9 mouse cellular contexts compared by ENCODE assay signal in the genomic region with DNA sequence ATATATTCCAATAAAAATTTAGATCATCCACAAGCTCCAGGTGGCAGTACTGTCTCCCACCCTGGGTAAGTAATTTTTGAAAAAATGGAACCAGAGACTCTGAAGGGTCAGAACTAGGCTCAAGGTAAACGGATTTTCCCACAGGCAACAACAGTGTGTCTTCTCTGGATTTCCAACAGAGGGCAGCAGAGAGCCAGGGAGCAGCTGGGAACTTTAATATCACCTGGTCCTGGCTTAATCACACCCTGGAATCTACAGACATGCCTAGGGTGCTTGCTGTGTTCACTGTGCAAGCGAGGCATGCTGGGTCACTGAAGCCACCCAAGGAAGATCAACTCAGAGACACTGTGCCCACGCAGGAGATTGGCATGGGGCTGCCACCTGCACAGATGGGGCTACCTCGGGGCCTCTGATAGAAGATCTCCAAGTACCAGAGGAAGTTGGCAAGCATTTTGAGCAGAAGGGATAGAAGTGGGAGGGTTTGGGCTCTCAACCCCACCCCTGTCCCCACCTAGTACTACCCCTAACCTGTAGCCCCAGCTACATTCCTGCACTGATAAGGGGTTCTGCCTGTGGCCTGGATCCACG. TPM values are rescaled to one million over a fixed set of nuclear protein-coding genes. Genes with fewer than 3 reads are reported as not detected.
DNase-seq lines count a peak whose midpoint lies in the region; ATAC-seq and TF ChIP-seq lines count a peak whose summit lies in the region.
"Had no signal": no experiment of that assay in that cellular context is flagged by ENCODE, and none has a peak within 500 bp of the region (broad histone marks: within the 10 kb centered on the region; RNA-seq: fewer than 3 reads in every experiment).

No protein-coding gene starts in this region.

- DNase-seq in gastrocnemius, adult 18-20 months (ENCODE audit: low spot score) = peak; percentile 62
- no peak for DNase-seq in gastrocnemius, postnatal 25 days
- peak; percentile 47 to 67 for DNase-seq in spleen, postnatal 10 days (ENCODE audit: low spot score in 2 of 2)
- DNase-seq in spleen, adult 18-20 months = no peak
- peak; percentile 67 for DNase-seq in cerebellum, adult 2 months
- DNase-seq in retina, adult 2 months (ENCODE audit: low read depth, low spot score) = peak; percentile 55
- DNase-seq in left cerebral cortex, postnatal 14 days (ENCODE audit: low spot score in 2 of 2) = no peak

- H3K27ac ChIP-seq in cerebellum, adult 2 months (ENCODE audit: insufficient read depth, low read length) = no peak overlapping the region
- no peak overlapping the region for H3K27ac ChIP-seq in intestine, embryonic 16.5 days (ENCODE audit: low read length)
- H3K27ac ChIP-seq: liver, embryonic 15.5 days had no signal

- no peaks in the 10 kb centered on the region for H3K9me3 ChIP-seq in intestine, embryonic 16.5 days (ENCODE audit: control insufficient read depth, low read length)
- H3K9me3 ChIP-seq: liver, embryonic 15.5 days had no signal

- ATAC-seq in intestine, embryonic 16.5 days = peak; percentile 10; the same call in 1 of the 2 replicates

- H3K27me3 ChIP-seq in cerebellum, adult 2 months (ENCODE audit: control insufficient read depth, insufficient read depth, low read length) = no peaks in the 10 kb centered on the region
- H3K27me3 ChIP-seq in intestine, embryonic 16.5 days (replicated peaks; ENCODE audit: control insufficient read depth, insufficient read depth, low read length) = no peaks in the 10 kb centered on the region

- no peak overlapping the region for H3K4me2 ChIP-seq in intestine, embryonic 16.5 days (ENCODE audit: low read depth, low read length)
- H3K4me2 ChIP-seq: liver, embryonic 15.5 days had no signal

- peaks cover 3% of the 10 kb centered on the region; the same call in 1 of the 2 replicates for H3K4me1 ChIP-seq in cerebellum, adult 2 months (ENCODE audit: control insufficient read depth, insufficient read depth, low read length)
- peaks cover 15% of the 10 kb centered on the region for H3K4me1 ChIP-seq in intestine, embryonic 16.5 days (ENCODE audit: control insufficient read depth, insufficient read depth, low read length)

- H3K4me3 ChIP-seq in cerebellum, adult 2 months (replicated peaks; ENCODE audit: insufficient read depth, low read depth, low read length) = no peak overlapping the region
- no peak overlapping the region for H3K4me3 ChIP-seq in intestine, embryonic 16.5 days (ENCODE audit: low read length)
- H3K4me3 ChIP-seq: liver, embryonic 15.5 days had no signal

- intact Hi-C loops in left cerebral cortex, postnatal 14 days (cut with DNase I) = no loop called here

- peak; percentile 88 for TF ChIP-seq CTCF in cerebellum, adult 2 months (IDR thresholded peaks at IDR 0.05; ENCODE audit: borderline replicate concordance, insufficient read depth, low read depth, low read length)

- TF ChIP-seq POLR2A in cerebellum, adult 2 months (IDR thresholded peaks at IDR 0.05; ENCODE audit: borderline replicate concordance, insufficient read depth, low read length) = no peak

- no peaks in the 10 kb centered on the region for H3K36me3 ChIP-seq in intestine, embryonic 16.5 days (ENCODE audit: control insufficient read depth, insufficient read depth, low read length)
- H3K36me3 ChIP-seq: liver, embryonic 15.5 days had no signal

- 21% methylated on average over 5 of the region's 5 CpGs for WGBS in cerebellum, adult 2 months
- WGBS in intestine, embryonic 16.5 days = 31% methylated on average over 5 of the region's 5 CpGs

- no peak overlapping the region for H3K9ac ChIP-seq in intestine, embryonic 16.5 days (ENCODE audit: low read depth, low read length)
- H3K9ac ChIP-seq: liver, embryonic 15.5 days had no signal

RNA-seq across cellular contexts. Expression of gene Bloc1s3, which starts 4.6 kb away (rescaled TPM):
- 1 to 10 TPM; 1.9 to 2.2 TPM for total RNA-seq in gastrocnemius, adult 18-20 months (2021)
- 1 to 10 TPM; 1.7 to 1.9 TPM for total RNA-seq in gastrocnemius, postnatal 25 days (2021)
- polyA plus RNA-seq in cerebellum, adult 2 months (2012; rRNA removed) = 8.6 and 9.2 TPM in 2 replicates
- 1.4 and 2.0 TPM in 2 replicates for polyA plus RNA-seq in intestine, embryonic 16.5 days (2015; fragmentation: Nextera tagmentation; extraction: Ambion mirVana)
- 1 to 10 TPM; 7.1 to 7.2 TPM for total RNA-seq in left cerebral cortex, postnatal 14 days (2021)

RNA-seq across cellular contexts. Expression of gene Trappc6a, which starts 4.6 kb away (rescaled TPM):
- 1 to 10 TPM; 9.0 to 9.4 TPM for total RNA-seq in gastrocnemius, adult 18-20 months (2021)
- total RNA-seq in gastrocnemius, postnatal 25 days (2021) = 10 to 100 TPM in 1 of 2 experiments, 1 to 10 TPM in 1; 8.8 to 10.6 TPM
- polyA plus RNA-seq in cerebellum, adult 2 months (2012; rRNA removed) = 23.0 and 26.2 TPM in 2 replicates
- polyA plus RNA-seq in intestine, embryonic 16.5 days (2015; fragmentation: Nextera tagmentation; extraction: Ambion mirVana) = 147 and 159 TPM in 2 replicates
- 10 to 100 TPM; 17.7 to 18.1 TPM for total RNA-seq in left cerebral cortex, postnatal 14 days (2021)

RNA-seq across cellular contexts. Expression of gene Nkpd1, which starts 14.1 kb away (rescaled TPM):
- not detected for total RNA-seq in gastrocnemius, adult 18-20 months (2021)
- not detected for total RNA-seq in gastrocnemius, postnatal 25 days (2021)
- polyA plus RNA-seq in cerebellum, adult 2 months (2012; rRNA removed) = 1.3 and 1.8 TPM in 2 replicates
- 0.06 and 0.07 TPM in 2 replicates for polyA plus RNA-seq in intestine, embryonic 16.5 days (2015; fragmentation: Nextera tagmentation; extraction: Ambion mirVana)
- total RNA-seq in left cerebral cortex, postnatal 14 days (2021) = 1 to 10 TPM in 1 of 2 experiments, under 1 TPM in 1; 0.68 to 1.1 TPM
- polyA plus RNA-seq: liver, embryonic 15.5 days had no signal

RNA-seq across cellular contexts. Expression of gene Exoc3l2, which starts 40.4 kb away (rescaled TPM):
- 1 to 10 TPM in 1 of 2 experiments, under 1 TPM in 1; 0.57 to 1.5 TPM for total RNA-seq in gastrocnemius, adult 18-20 months (2021)
- under 1 TPM; 0.56 to 0.67 TPM for total RNA-seq in gastrocnemius, postnatal 25 days (2021)
- polyA plus RNA-seq in cerebellum, adult 2 months (2012; rRNA removed) = 0.21 and 0.57 TPM in 2 replicates
- polyA plus RNA-seq in intestine, embryonic 16.5 days (2015; fragmentation: Nextera tagmentation; extraction: Ambion mirVana) = 0.27 and 0.46 TPM in 2 replicates
- under 1 TPM; 0.37 to 0.80 TPM for total RNA-seq in left cerebral cortex, postnatal 14 days (2021)

RNA-seq across cellular contexts. Expression of gene Mark4, which starts 45.0 kb away (rescaled TPM):
- total RNA-seq in gastrocnemius, adult 18-20 months (2021) = 10 to 100 TPM; 18.5 to 20.8 TPM
- total RNA-seq in gastrocnemius, postnatal 25 days (2021) = 10 to 100 TPM; 13.2 to 13.8 TPM
- polyA plus RNA-seq in cerebellum, adult 2 months (2012; rRNA removed) = 50.3 and 52.8 TPM in 2 replicates
- 3.7 and 4.4 TPM in 2 replicates for polyA plus RNA-seq in intestine, embryonic 16.5 days (2015; fragmentation: Nextera tagmentation; extraction: Ambion mirVana)
- total RNA-seq in left cerebral cortex, postnatal 14 days (2021) = 10 to 100 TPM; 89.9 to 96.7 TPM

Comparison
In these comparisons a context has a peak if more than half of its experiments do, and no peak if none do; other contexts are left out.
1. DNase-seq: peak in gastrocnemius, adult 18-20 months (single experiment), spleen, postnatal 10 days (2 of 2), cerebellum, adult 2 months (2 of 2) and retina, adult 2 months (single experiment); none in gastrocnemius, postnatal 25 days (single experiment), spleen, adult 18-20 months (0 of 2) and left cerebral cortex, postnatal 14 days (0 of 2).